Mouse (Mus musculus): ENCODE measurements at regions not wholly inside any gene's neighbourhood (a gene's known extent, or its start where the extent isn't known, plus 50 kb on each side); places are given as distances from the start of the nearest gene placed in this dataset.

DNA sequence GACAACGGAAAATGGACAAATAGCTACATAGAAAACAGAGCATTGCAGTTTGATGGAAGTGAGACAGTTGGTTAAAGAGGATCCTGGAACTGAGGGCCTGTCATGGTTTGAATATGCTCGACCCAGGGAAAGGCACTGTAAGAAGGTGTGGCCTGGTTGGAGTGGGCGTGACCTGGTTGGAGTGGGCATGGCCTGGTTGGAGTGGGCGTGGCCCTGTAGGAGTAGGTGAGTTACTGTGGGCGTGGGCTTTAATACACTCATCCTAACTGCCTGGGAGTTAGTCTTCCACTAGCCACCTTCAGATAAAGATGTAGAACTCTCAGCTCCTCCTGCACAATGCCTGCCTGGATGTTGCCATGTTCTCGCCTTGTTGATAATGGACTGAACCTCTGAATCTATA is 126.8 kb upstream of the Tbx3 start:
- TF ChIP-seq CTCF (IDR thresholded peaks at IDR 0.05; ENCODE audit: low read depth): no peak
- TF ChIP-seq EP300 (IDR thresholded peaks at IDR 0.05; ENCODE audit: low read depth): no peak
